Mouse (Mus musculus): ENCODE measurements around the gene Pigk. TPM values are rescaled to one million over a fixed set of nuclear protein-coding genes. Genes with fewer than 3 reads are reported as not detected.

The Pigk gene
- polyA plus RNA-seq, 1 experiment from 2014 or later = 59.6 TPM

DNA sequence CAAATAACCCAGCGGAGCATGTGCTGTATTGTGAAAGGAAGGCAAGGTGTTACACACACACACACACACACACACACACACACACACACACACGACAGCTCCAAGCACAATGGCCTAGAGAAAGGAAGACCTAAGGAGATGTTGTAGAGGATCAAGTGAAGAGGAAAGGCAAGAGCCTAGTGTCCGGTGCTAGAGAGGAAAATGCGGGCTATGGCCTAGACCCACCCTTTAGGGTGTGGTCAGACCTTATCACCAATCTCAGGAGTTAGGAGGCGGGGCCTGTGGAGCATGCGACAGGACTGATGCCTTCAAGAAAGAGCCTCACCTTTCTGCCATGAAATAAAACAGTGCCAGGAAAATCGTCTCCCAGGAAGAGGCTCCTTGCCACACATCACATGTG, 234.7 kb downstream of the Pigk start:
- WGBS = 89% methylated on average over 6 of the region's 7 CpGs
- H3K36me3 ChIP-seq (ENCODE audit: control insufficient read depth, insufficient read depth, low read length) = no peaks in the 10 kb centered on the region

DNA sequence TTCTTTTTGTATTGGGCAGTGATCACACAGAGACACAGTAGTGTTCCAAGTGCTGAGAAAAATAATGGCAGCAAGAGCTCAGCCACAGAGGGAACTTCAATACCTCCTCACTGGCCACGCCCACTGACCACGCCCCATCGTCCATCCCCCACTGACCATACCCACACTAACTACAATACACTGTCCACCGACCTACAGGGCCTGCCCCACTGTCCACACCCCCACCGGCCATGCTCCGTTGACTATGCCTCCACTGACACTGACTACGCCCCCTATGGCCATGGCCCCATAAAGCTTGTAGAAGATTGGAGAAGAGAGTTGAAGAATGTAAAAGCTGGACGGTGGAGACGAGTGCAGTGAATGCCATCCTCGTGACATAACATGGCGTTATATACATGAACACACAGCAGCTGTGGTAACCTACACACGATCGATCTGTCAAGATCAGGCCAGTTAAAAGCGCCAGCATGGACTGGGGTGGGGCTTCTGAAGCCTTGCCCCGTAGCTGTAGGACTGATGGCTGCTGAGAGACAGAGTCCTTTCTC, 235.4 kb downstream of the Pigk start:
- WGBS = 92% methylated on average over 15 of the region's 15 CpGs
- no peak for ATAC-seq
- Histone ChIP-seq H3K36me3 (ENCODE audit: control insufficient read depth, insufficient read depth, low read length) (no peaks in the 10 kb centered on the region), H3K4me2 (ENCODE audit: low read length) (no peak overlapping the region), H3K4me3 (ENCODE audit: low read depth, low read length) (no peak overlapping the region), H3K9ac (ENCODE audit: low read depth, low read length) (no peak overlapping the region), H3K9me3 (replicated peaks; ENCODE audit: control insufficient read depth, low read length, poor library complexity, severe bottlenecking) (no peaks in the 10 kb centered on the region), H3K27me3 (ENCODE audit: control insufficient read depth, insufficient read depth, low read depth, low read length) (no peaks in the 10 kb centered on the region), H3K4me1 (ENCODE audit: control insufficient read depth, insufficient read depth, low read length) (0 out of 2 replicates have a peak, but pooled peaks cover 4% of the 10 kb centered on the region), H3K27ac (ENCODE audit: low read length) (no peak overlapping the region)

More for the DNA sequence above, 234.7 kb downstream of the Pigk start:
- no peak overlapping the region for H3K27ac ChIP-seq (ENCODE audit: low read length)
- no peak for ATAC-seq
- H3K9ac ChIP-seq (ENCODE audit: low read depth, low read length) = no peak overlapping the region
- H3K4me3 ChIP-seq (ENCODE audit: low read depth, low read length) = no peak overlapping the region
- H3K9me3 ChIP-seq (replicated peaks; ENCODE audit: control insufficient read depth, low read length, poor library complexity, severe bottlenecking) = no peaks in the 10 kb centered on the region
- H3K4me2 ChIP-seq (ENCODE audit: low read length) = no peak overlapping the region
- no peaks in the 10 kb centered on the region for H3K27me3 ChIP-seq (ENCODE audit: control insufficient read depth, insufficient read depth, low read depth, low read length)
- 0 out of 2 replicates have a peak, but pooled peaks cover 4% of the 10 kb centered on the region for H3K4me1 ChIP-seq (ENCODE audit: control insufficient read depth, insufficient read depth, low read length)

DNA sequence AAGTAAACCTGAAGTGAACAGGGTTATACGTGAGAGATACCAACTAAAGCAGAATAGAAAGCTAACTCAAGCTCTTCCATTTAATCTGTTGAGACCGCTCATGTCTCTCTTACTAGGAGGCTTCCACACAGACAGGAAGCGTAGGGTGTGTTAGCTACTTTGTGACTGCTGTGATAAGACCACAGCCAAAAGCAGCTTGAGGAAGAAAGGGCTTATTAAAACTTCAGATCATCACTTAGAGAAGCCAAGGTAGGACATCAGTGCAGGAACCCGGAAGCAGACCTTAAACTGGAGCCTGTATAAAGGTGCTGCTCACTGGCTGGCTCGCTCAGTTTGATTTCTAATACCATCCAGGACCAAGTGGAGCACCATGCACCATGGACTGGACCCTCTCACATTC, 236.4 kb downstream of the Pigk start:
- Histone ChIP-seq H3K4me3 (ENCODE audit: low read depth, low read length) (no peak overlapping the region), H3K4me2 (ENCODE audit: low read length) (no peak overlapping the region), H3K9me3 (replicated peaks; ENCODE audit: control insufficient read depth, low read length, poor library complexity, severe bottlenecking) (no peaks in the 10 kb centered on the region), H3K27ac (ENCODE audit: low read length) (no peak overlapping the region), H3K9ac (ENCODE audit: low read depth, low read length) (no peak overlapping the region), H3K27me3 (ENCODE audit: control insufficient read depth, insufficient read depth, low read depth, low read length) (no peaks in the 10 kb centered on the region), H3K4me1 (ENCODE audit: control insufficient read depth, insufficient read depth, low read length) (0 out of 2 replicates have a peak, but pooled peaks cover 4% of the 10 kb centered on the region), H3K36me3 (ENCODE audit: control insufficient read depth, insufficient read depth, low read length) (no peaks in the 10 kb centered on the region)
- 96% methylated on average over 5 of the region's 5 CpGs for WGBS
- ATAC-seq = no peak

DNA sequence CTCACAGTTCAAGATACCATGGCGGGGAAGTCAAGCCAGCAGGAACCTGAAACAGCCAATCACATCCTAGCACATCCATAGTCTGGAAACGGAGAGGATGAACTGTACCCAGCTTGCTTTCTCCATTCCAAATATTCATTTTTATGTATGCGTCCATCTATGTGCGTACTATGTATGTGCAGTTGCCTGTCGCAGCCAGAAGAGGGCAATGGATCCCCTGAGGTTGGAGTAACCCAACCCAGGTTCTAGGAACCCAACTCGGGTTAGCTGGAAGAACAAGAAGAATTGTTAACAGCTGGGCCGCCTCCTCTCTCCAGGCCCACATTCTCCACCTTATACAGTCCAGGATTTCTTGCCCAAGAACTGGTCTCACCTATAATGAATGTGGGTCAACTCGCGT, 237.0 kb downstream of the Pigk start:
- no peak for ATAC-seq
- Histone ChIP-seq H3K36me3 (ENCODE audit: control insufficient read depth, insufficient read depth, low read length) (no peaks in the 10 kb centered on the region), H3K4me1 (ENCODE audit: control insufficient read depth, insufficient read depth, low read length) (0 out of 2 replicates have a peak, but pooled peaks cover 4% of the 10 kb centered on the region), H3K9ac (ENCODE audit: low read depth, low read length) (no peak overlapping the region), H3K4me2 (ENCODE audit: low read length) (no peak overlapping the region), H3K27me3 (ENCODE audit: control insufficient read depth, insufficient read depth, low read depth, low read length) (no peaks in the 10 kb centered on the region), H3K4me3 (ENCODE audit: low read depth, low read length) (no peak overlapping the region), H3K27ac (ENCODE audit: low read length) (no peak overlapping the region), H3K9me3 (replicated peaks; ENCODE audit: control insufficient read depth, low read length, poor library complexity, severe bottlenecking) (no peaks in the 10 kb centered on the region)
- 90% methylated on average over 9 of the region's 9 CpGs for WGBS

DNA sequence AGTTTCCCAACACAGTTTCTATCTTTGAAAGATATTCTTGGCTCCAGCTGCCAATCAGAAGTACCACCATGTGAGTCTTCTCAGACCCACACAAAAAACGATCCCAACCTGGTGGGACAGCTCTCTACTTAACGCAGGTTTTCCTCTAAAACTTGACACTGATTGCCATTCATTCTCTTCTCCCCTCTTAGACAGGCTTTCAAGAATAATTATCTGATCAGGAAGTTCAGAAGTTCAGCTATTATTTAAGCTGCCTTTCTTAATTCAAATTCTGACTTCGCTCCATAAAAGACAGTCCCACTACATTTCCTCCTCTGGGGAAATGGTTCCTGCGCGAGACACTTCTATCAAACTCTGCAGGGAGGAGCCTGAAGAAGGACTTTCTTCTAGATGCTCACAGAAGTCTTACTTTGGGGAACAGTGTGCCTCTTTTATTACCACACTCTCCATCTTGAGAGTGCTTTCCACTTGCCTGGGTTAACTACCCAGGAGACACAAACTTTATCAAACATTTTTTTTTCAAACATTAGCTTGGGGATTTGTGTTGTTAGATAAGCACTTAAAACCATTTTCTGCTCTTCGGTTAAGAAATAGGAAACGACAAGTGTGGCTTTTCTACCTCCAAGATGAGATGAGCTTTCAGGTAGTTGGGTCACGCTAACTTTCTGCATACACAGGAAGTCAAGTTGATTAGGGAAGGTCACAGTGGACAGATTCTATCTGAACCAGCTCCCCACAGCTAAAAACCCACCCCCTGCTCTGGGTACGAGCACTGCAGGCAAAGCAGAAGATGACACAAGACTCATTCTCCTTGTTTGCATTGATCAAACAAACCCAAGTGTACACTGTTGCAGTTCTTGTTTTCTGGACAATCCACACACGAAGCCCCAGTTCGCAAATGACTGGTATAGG, 238.0 kb downstream of the Pigk start:
- ATAC-seq = no peak
- H3K9me3 ChIP-seq (replicated peaks; ENCODE audit: control insufficient read depth, low read length, poor library complexity, severe bottlenecking) = no peaks in the 10 kb centered on the region
- H3K36me3 ChIP-seq (ENCODE audit: control insufficient read depth, insufficient read depth, low read length) = no peaks in the 10 kb centered on the region
- 69% methylated on average over 11 of the region's 11 CpGs for WGBS
- H3K4me2 ChIP-seq (ENCODE audit: low read length) = no peak overlapping the region
- H3K27me3 ChIP-seq (ENCODE audit: control insufficient read depth, insufficient read depth, low read depth, low read length) = no peaks in the 10 kb centered on the region
- no peak overlapping the region for H3K27ac ChIP-seq (ENCODE audit: low read length)
- H3K4me3 ChIP-seq (ENCODE audit: low read depth, low read length) = no peak overlapping the region
- H3K9ac ChIP-seq (ENCODE audit: low read depth, low read length) = no peak overlapping the region
- no peaks in the 10 kb centered on the region for H3K4me1 ChIP-seq (ENCODE audit: control insufficient read depth, insufficient read depth, low read length)

DNA sequence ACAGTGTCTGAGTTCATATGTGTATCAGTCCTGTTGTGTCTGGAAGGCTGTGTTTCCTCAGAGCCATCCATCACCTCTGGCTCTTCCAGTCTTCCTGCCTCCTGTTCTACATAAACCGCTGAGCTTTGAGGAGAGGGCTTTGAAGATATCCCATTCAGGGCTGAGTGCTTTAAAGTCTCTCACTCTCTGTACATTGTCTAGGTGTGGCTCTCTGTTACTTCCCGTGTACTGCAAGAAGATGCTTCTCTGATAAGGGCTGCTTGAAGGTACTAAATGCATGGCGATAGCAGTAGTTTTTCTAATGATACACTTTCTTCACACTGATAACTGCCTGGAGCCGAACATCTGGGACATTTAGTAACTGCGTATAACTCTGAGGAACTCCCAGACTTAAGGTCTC, 242.1 kb downstream of the Pigk start:
- no peak overlapping the region for H3K9ac ChIP-seq (ENCODE audit: low read depth, low read length)
- H3K27me3 ChIP-seq (ENCODE audit: control insufficient read depth, insufficient read depth, low read depth, low read length) = no peaks in the 10 kb centered on the region
- H3K4me1 ChIP-seq (ENCODE audit: control insufficient read depth, insufficient read depth, low read length) = 0 out of 2 replicates have a peak, but pooled peaks cover 2% of the 10 kb centered on the region
- H3K9me3 ChIP-seq (replicated peaks; ENCODE audit: control insufficient read depth, low read length, poor library complexity, severe bottlenecking) = no peaks in the 10 kb centered on the region
- no peak for ATAC-seq
- H3K36me3 ChIP-seq (ENCODE audit: control insufficient read depth, insufficient read depth, low read length) = no peaks in the 10 kb centered on the region
- H3K4me3 ChIP-seq (ENCODE audit: low read depth, low read length) = no peak overlapping the region
- H3K4me2 ChIP-seq (ENCODE audit: low read length) = no peak overlapping the region
- WGBS = 83% methylated on average over 5 of the region's 5 CpGs
- no peak overlapping the region for H3K27ac ChIP-seq (ENCODE audit: low read length)

GRCm38 (mm10) chr3:152956771-152957170, 242.9 kb downstream of the Pigk start:
- WGBS = 91% methylated on average over 4 of the region's 4 CpGs
- Histone ChIP-seq H3K27me3 (ENCODE audit: control insufficient read depth, insufficient read depth, low read depth, low read length) (no peaks in the 10 kb centered on the region), H3K36me3 (ENCODE audit: control insufficient read depth, insufficient read depth, low read length) (no peaks in the 10 kb centered on the region), H3K27ac (ENCODE audit: low read length) (no peak overlapping the region), H3K9me3 (replicated peaks; ENCODE audit: control insufficient read depth, low read length, poor library complexity, severe bottlenecking) (no peaks in the 10 kb centered on the region), H3K9ac (ENCODE audit: low read depth, low read length) (no peak overlapping the region), H3K4me2 (ENCODE audit: low read length) (no peak overlapping the region), H3K4me3 (ENCODE audit: low read depth, low read length) (no peak overlapping the region), H3K4me1 (ENCODE audit: control insufficient read depth, insufficient read depth, low read length) (0 out of 2 replicates have a peak, but pooled peaks cover 6% of the 10 kb centered on the region)
- no peak for ATAC-seq

GRCm38 (mm10) chr3:152958358-152959150, 244.7 kb downstream of the Pigk start:
- H3K36me3 ChIP-seq (ENCODE audit: control insufficient read depth, insufficient read depth, low read length) = no peaks in the 10 kb centered on the region
- no peak overlapping the region for H3K4me2 ChIP-seq (ENCODE audit: low read length)
- WGBS = 74% methylated on average over 11 of the region's 11 CpGs
- H3K27me3 ChIP-seq (ENCODE audit: control insufficient read depth, insufficient read depth, low read depth, low read length) = no peaks in the 10 kb centered on the region
- no peak for ATAC-seq
- H3K4me1 ChIP-seq (ENCODE audit: control insufficient read depth, insufficient read depth, low read length) = 0 out of 2 replicates have a peak, but pooled peaks cover 6% of the 10 kb centered on the region
- no peaks in the 10 kb centered on the region for H3K9me3 ChIP-seq (replicated peaks; ENCODE audit: control insufficient read depth, low read length, poor library complexity, severe bottlenecking)
- no peak overlapping the region for H3K4me3 ChIP-seq (ENCODE audit: low read depth, low read length)
- H3K27ac ChIP-seq (ENCODE audit: low read length) = no peak overlapping the region
- no peak overlapping the region for H3K9ac ChIP-seq (ENCODE audit: low read depth, low read length)

Data from midbrain, embryonic 16.5 days (tissue).